Mouse (Mus musculus) erythroblast, embryonic 14.5 days (primary cell): ENCODE results near the gene Polr2f. TPM values are rescaled to one million over a fixed set of nuclear protein-coding genes. Genes with fewer than 3 reads are reported as not detected.

Source experiments
- H3K27me3 ChIP-seq: 2 replicates; pipeline ENCODE4 v1.6.1; 2012; ENCODE audit warnings: inconsistent platforms; ENCODE audit not compliant: control insufficient read depth
- H3K36me3 ChIP-seq: 2 replicates; pipeline ENCODE4 v1.6.1; 2012; ENCODE audit warnings: mild to moderate bottlenecking, inconsistent platforms; ENCODE audit not compliant: control insufficient read depth
- H3K4me1 ChIP-seq: 2 replicates; pipeline ENCODE4 v1.6.1; 2012; ENCODE audit warnings: inconsistent platforms; ENCODE audit not compliant: control insufficient read depth
- H3K4me3 ChIP-seq: replicated peaks from 2 replicates; pipeline ENCODE3; 2012; ENCODE audit warnings: moderate library complexity, mild to moderate bottlenecking, inconsistent platforms
- H3K9me3 ChIP-seq: 2 replicates; pipeline ENCODE4 v1.6.1; 2012; ENCODE audit warnings: low read length, inconsistent platforms, mixed read lengths; ENCODE audit not compliant: control insufficient read depth
- GATA1 ChIP-seq: IDR thresholded peaks from 2 replicates; pipeline ENCODE4 v1.6.1; 2012; ENCODE audit warnings: low read length, inconsistent platforms, mixed read lengths
- TAL1 ChIP-seq: IDR thresholded peaks from 3 replicates; pipeline ENCODE4 v1.6.1; 2012; ENCODE audit warnings: low read length, inconsistent platforms, mixed read lengths
- polyA plus RNA-seq: library from polyadenylated mRNA; stranded (reverse); fragments of >175 nt; gene quantifications from 2 replicates; pipeline ENCODE4 v1.2.3, GENCODE M21; 2012

The Polr2f gene
- polyA plus RNA-seq, 1 experiment: 13.8 TPM

- TF ChIP-seq GATA1 (no peak), TAL1 (no peak)
- peaks cover 32% of the 10 kb centered on the region for H3K4me1 ChIP-seq
- no peaks in the 10 kb centered on the region; the same call in 1 of the 2 replicates for H3K9me3 ChIP-seq
- peak overlapping the region; percentile 70 for H3K4me3 ChIP-seq
- peaks cover 29% of the 10 kb centered on the region for H3K36me3 ChIP-seq
- peaks cover 10% of the 10 kb centered on the region for H3K27me3 ChIP-seq
Observed at GRCm38 (mm10) chr15:79141566-79141917, 733 bp downstream of the Polr2f start.

- TF ChIP-seq TAL1 (no peak), GATA1 (no peak)
- Histone ChIP-seq H3K36me3 (peaks cover 47% of the 10 kb centered on the region), H3K9me3 (no peaks in the 10 kb centered on the region; the same call in 1 of the 2 replicates), H3K4me3 (no peak overlapping the region), H3K27me3 (peaks cover 10% of the 10 kb centered on the region), H3K4me1 (peaks cover 32% of the 10 kb centered on the region)
Observed at GRCm38 (mm10) chr15:79143316-79143715, 2.5 kb downstream of the Polr2f start.

GRCm38 (mm10) chr15:79144021-79144420 lies 3.2 kb downstream of the Polr2f start:
- no peak overlapping the region for H3K4me3 ChIP-seq
- H3K4me1 ChIP-seq: peaks cover 32% of the 10 kb centered on the region
- TF ChIP-seq GATA1 (no peak), TAL1 (no peak)
- H3K27me3 ChIP-seq: peaks cover 9% of the 10 kb centered on the region
- H3K36me3 ChIP-seq: peaks cover 54% of the 10 kb centered on the region
- no peaks in the 10 kb centered on the region; the same call in 1 of the 2 replicates for H3K9me3 ChIP-seq

- no peaks in the 10 kb centered on the region for H3K9me3 ChIP-seq
- TF ChIP-seq GATA1 (no peak), TAL1 (no peak)
- peaks cover 65% of the 10 kb centered on the region for H3K36me3 ChIP-seq
Observed at GRCm38 (mm10) chr15:79145522-79145921, 4.7 kb downstream of the Polr2f start.

GRCm38 (mm10) chr15:79148533-79148932 lies 7.7 kb downstream of the Polr2f start:
- no peak overlapping the region for H3K4me3 ChIP-seq
- H3K36me3 ChIP-seq: peaks cover 92% of the 10 kb centered on the region
- no peaks in the 10 kb centered on the region for H3K9me3 ChIP-seq
- H3K4me1 ChIP-seq: peaks cover under 1% of the 10 kb centered on the region
- H3K27me3 ChIP-seq: no peaks in the 10 kb centered on the region
- TF ChIP-seq TAL1 (no peak), GATA1 (no peak)

More at GRCm38 (mm10) chr15:79145522-79145921, 4.7 kb downstream of the Polr2f start:
- peaks cover under 1% of the 10 kb centered on the region; the same call in 1 of the 2 replicates for H3K27me3 ChIP-seq
- H3K4me1 ChIP-seq: peaks cover 26% of the 10 kb centered on the region
- no peak overlapping the region for H3K4me3 ChIP-seq

- H3K4me1 ChIP-seq: peaks cover 5% of the 10 kb centered on the region; the same call in 1 of the 2 replicates
- no peak overlapping the region for H3K4me3 ChIP-seq
- no peak for TF ChIP-seq GATA1
- TF ChIP-seq TAL1: no peak
- H3K36me3 ChIP-seq: peaks cover 60% of the 10 kb centered on the region
- H3K9me3 ChIP-seq: no peaks in the 10 kb centered on the region
- no peaks in the 10 kb centered on the region for H3K27me3 ChIP-seq
Observed at GRCm38 (mm10) chr15:79151881-79152280, 11.1 kb downstream of the Polr2f start.

- no peak for TF ChIP-seq GATA1
- no peak for TF ChIP-seq TAL1
- H3K36me3 ChIP-seq: peaks cover 51% of the 10 kb centered on the region
- H3K9me3 ChIP-seq: no peaks in the 10 kb centered on the region
Observed at GRCm38 (mm10) chr15:79152709-79153108, 11.9 kb downstream of the Polr2f start.

GRCm38 (mm10) chr15:79155572-79155971 lies 14.8 kb downstream of the Polr2f start:
- H3K4me3 ChIP-seq: no peak overlapping the region
- H3K4me1 ChIP-seq: peaks cover 5% of the 10 kb centered on the region; the same call in 1 of the 2 replicates
- H3K27me3 ChIP-seq: peaks cover 5% of the 10 kb centered on the region
- peaks cover 27% of the 10 kb centered on the region for H3K36me3 ChIP-seq
- H3K9me3 ChIP-seq: no peaks in the 10 kb centered on the region
- TF ChIP-seq TAL1: no peak
- no peak for TF ChIP-seq GATA1

More at GRCm38 (mm10) chr15:79152709-79153108, 11.9 kb downstream of the Polr2f start:
- Histone ChIP-seq H3K4me3 (no peak overlapping the region), H3K4me1 (peaks cover 5% of the 10 kb centered on the region; the same call in 1 of the 2 replicates), H3K27me3 (no peaks in the 10 kb centered on the region)

GRCm38 (mm10) chr15:79162301-79162700 lies 21.5 kb downstream of the Polr2f start:
- no peaks in the 10 kb centered on the region for H3K9me3 ChIP-seq
- H3K27me3 ChIP-seq: peaks cover 58% of the 10 kb centered on the region
- no peak overlapping the region for H3K4me3 ChIP-seq
- TF ChIP-seq TAL1 (no peak), GATA1 (no peak)
- no peaks in the 10 kb centered on the region for H3K4me1 ChIP-seq
- no peaks in the 10 kb centered on the region for H3K36me3 ChIP-seq

- no peaks in the 10 kb centered on the region for H3K9me3 ChIP-seq
- H3K4me3 ChIP-seq: no peak overlapping the region
- no peak for TF ChIP-seq TAL1
- no peak for TF ChIP-seq GATA1
- H3K4me1 ChIP-seq: no peaks in the 10 kb centered on the region
- H3K27me3 ChIP-seq: peaks cover 58% of the 10 kb centered on the region
- no peaks in the 10 kb centered on the region for H3K36me3 ChIP-seq
Observed at GRCm38 (mm10) chr15:79162822-79163221, 22.0 kb downstream of the Polr2f start.
